Mouse (Mus musculus) lung, postnatal 0 days (tissue): Measurements from ENCODE around the gene Chchd4.

Experiments
- CTCF ChIP-seq: IDR thresholded peaks from 2 replicates; pipeline ENCODE4 v1.5.1; 2016; ENCODE audit warnings: antibody characterized with exemption, mild to moderate bottlenecking
- EP300 ChIP-seq: IDR thresholded peaks from 2 replicates; pipeline ENCODE4 v1.6.1; 2016; ENCODE audit warnings: antibody characterized with exemption, mild to moderate bottlenecking, control low read depth

DNA sequence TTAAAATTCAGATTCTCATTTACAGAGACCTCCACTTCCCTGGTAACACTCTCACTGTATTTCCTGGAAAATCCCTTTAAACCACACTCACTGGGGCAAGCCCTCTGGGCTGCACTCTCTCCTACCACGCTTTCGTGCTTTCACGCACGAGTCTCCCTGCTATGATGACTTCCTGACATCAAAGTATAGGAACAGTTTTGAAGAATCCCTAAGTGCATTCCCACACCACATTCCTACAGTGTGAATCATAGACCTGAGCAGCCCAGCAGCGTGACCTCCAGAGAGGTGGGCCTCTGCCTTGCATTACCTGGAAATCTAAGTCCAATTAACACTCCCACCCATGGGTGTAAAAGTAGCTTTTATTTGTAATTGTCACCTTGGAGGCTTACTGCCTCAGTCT, 18.8 kb downstream of the Chchd4 start:
- TF ChIP-seq EP300 (no peak), CTCF (no peak)
